Mouse (Mus musculus): ENCODE measurements around the gene Pkn3. TPM values are rescaled to one million over a fixed set of nuclear protein-coding genes. Genes with fewer than 3 reads are reported as not detected.
"Not testable (repeated sequence)": the region's sequence is repeated elsewhere in the genome, so short reads cannot be mapped to it uniquely, and the experiment has no call there.

Gene Pkn3
- polyA plus RNA-seq, 1 experiment from 2014 or later, result 13.8 TPM

DNA sequence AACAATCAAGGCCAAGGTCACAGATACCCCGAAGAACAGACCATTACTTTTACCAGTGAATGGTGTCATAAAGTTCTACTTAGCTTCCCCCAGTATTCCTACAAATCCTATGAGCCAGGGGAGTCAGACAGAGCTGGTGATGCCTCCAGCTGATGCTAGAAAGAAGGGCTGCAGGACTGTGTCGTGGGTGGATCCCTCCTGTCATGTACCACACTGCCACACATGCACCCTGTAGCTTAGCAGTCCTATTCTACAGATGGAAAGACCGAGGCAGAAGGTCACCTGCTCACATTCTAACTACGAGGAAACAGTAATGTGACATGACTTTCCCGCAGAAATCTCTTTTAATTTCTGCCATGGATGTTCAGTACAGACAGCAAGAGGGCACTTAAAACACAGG lies 45.3 kb downstream of the Pkn3 start:
- 85% methylated on average over 5 of the region's 5 CpGs for WGBS
- Histone ChIP-seq H3K27ac (no peak overlapping the region), H3K4me1 (peaks cover 29% of the 10 kb centered on the region), H3K4me3 (no peak overlapping the region), H3K27me3 (ENCODE audit: insufficient read depth, poor library complexity, severe bottlenecking) (no peaks in the 10 kb centered on the region), H3K9me3 (no peaks in the 10 kb centered on the region), H3K36me3 (0 out of 2 replicates have a peak, but pooled peaks cover 9% of the 10 kb centered on the region)
- DNase-seq (ENCODE audit: low spot score), result no peak

DNA sequence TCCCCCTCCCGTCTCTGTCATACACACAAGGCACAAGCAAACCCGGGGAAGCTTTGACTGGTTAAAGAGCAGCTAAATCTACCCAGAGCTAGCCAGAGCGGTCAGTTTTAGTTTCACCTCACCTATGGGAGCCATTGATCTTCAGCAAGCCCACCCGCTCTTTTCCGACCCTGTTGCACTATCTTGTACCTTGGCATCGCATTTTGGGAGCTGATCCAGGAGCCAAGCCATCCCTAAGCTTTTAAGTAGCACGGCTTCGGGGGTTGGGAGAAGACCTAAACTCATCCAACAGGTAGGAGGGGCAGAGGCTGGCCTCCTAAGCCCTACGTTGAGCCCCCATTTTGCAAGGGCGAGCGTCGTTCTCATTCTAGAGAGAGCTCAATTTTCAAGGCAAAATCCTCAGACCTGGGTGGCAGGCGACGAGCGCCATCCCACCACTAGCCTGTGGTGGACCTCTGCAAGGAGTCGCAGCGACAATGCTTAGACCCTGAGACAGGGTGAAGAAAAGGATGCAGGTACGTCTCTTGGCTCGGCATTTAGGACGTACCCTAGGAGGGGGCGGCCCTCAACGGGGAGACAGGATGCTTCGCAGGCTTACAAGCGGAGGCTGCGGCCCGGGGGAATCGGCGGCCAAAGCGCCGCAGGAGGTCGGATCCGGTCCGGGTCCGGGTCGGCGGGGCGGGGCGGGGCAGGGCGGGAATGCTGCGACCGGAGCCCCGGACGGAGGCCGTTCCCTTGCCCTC lies 46.4 kb downstream of the Pkn3 start:
- H3K4me1 ChIP-seq, result peaks cover 28% of the 10 kb centered on the region
- H3K27me3 ChIP-seq (ENCODE audit: insufficient read depth, poor library complexity, severe bottlenecking), result no peaks in the 10 kb centered on the region
- WGBS, result 1% methylated on average over 44 of the region's 44 CpGs
- H3K9me3 ChIP-seq, result no peaks in the 10 kb centered on the region
- DNase-seq (ENCODE audit: low spot score), result no peak
- peak overlapping the region; percentile 97 for H3K27ac ChIP-seq
- 0 out of 2 replicates have a peak, but pooled peaks cover 8% of the 10 kb centered on the region for H3K36me3 ChIP-seq
- H3K4me3 ChIP-seq, result peak overlapping the region; percentile 92

GRCm38 (mm10) chr2:30124472-30125274 lies 47.2 kb downstream of the Pkn3 start, which contains the start of gene Zer1:
Gene Zer1 (minus strand): TSS chr2:30124585.
- peaks cover 20% of the 10 kb centered on the region for H3K4me1 ChIP-seq
- H3K27ac ChIP-seq, result peak within 1 kb of the TSS; percentile 97
- 0 out of 2 replicates have a peak, but pooled peaks cover 4% of the 10 kb centered on the region for H3K36me3 ChIP-seq
- H3K9me3 ChIP-seq, result no peaks in the 10 kb centered on the region
- no peaks in the 10 kb centered on the region for H3K27me3 ChIP-seq (ENCODE audit: insufficient read depth, poor library complexity, severe bottlenecking)
- peak; percentile 98 for DNase-seq (ENCODE audit: low spot score)
- H3K4me3 ChIP-seq, result peak within 1 kb of the TSS; percentile 92
- 11% methylated on average over 31 of the region's 31 CpGs for WGBS

GRCm38 (mm10) chr2:30128789-30129188 lies 51.3 kb downstream of the Pkn3 start:
- no peaks in the 10 kb centered on the region for H3K9me3 ChIP-seq
- no peak overlapping the region for H3K4me3 ChIP-seq
- no peaks in the 10 kb centered on the region for H3K27me3 ChIP-seq (ENCODE audit: insufficient read depth, poor library complexity, severe bottlenecking)
- H3K27ac ChIP-seq, result no peak overlapping the region
- H3K4me1 ChIP-seq, result peaks cover 13% of the 10 kb centered on the region
- WGBS, result 28% methylated on average over 2 of the region's 2 CpGs
- H3K36me3 ChIP-seq, result no peaks in the 10 kb centered on the region
- no peak for DNase-seq (ENCODE audit: low spot score)

DNA sequence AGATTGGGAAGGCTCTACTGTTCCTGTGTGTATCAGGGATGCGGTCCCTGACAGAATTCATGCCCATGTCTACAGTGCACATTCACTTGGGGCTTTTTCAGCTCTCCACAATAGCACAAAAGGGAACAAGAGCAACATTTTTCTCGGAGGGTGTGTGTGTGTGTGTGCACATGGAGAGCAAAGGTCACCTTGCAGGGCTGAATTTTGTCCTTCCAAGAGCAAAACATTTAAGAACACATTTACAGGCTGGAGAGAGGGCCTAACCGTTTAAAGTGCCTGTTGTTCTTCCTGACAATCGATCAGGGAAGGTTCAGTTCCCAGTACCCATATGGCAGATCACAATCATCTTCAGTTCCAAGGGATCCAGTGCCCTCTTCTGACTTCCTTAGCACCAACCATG lies 52.7 kb downstream of the Pkn3 start:
- Histone ChIP-seq H3K27ac (no peak overlapping the region), H3K36me3 (peaks cover under 1% of the 10 kb centered on the region; the same call in 1 of the 2 replicates), H3K9me3 (no peaks in the 10 kb centered on the region), H3K4me1 (peaks cover 21% of the 10 kb centered on the region), H3K27me3 (ENCODE audit: insufficient read depth, poor library complexity, severe bottlenecking) (no peaks in the 10 kb centered on the region), H3K4me3 (no peak overlapping the region)
- 79% methylated on average over 4 of the region's 4 CpGs for WGBS
- DNase-seq (ENCODE audit: low spot score), result no peak

DNA sequence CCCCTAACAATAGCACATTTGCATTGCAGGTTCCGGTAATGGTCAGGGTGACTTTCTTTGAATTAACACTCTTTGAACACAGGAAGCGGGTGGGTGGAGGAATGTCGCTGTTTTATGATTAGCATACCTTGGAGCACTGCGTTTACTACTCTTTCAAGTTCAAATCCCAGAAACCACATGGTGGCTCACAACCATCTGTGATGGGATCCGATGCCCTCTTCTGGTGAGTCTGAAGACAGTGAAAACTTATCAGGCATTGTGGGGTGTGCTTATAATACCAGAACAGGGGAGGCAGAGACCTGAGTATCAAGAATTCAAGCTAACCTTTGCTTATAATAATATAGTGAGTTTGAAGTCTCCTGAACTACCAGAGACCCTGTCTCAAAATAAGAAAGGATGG lies 53.8 kb downstream of the Pkn3 start:
- Histone ChIP-seq H3K36me3 (peaks cover 11% of the 10 kb centered on the region), H3K4me1 (peaks cover 24% of the 10 kb centered on the region)
- not testable (repeated sequence) for H3K27ac ChIP-seq; H3K4me3 ChIP-seq; H3K9me3 ChIP-seq; DNase-seq (ENCODE audit: low spot score); H3K27me3 ChIP-seq (ENCODE audit: insufficient read depth, poor library complexity, severe bottlenecking)
- 67% methylated on average over 5 of the region's 5 CpGs for WGBS

- 23% methylated on average over 16 of the region's 16 CpGs for WGBS
Observed at GRCm38 (mm10) chr2:30132801-30133612, 55.5 kb downstream of the Pkn3 start.

GRCm38 (mm10) chr2:30133613-30134377 lies 56.3 kb downstream of the Pkn3 start, which contains the start of gene Tbc1d13:
Gene Tbc1d13 (plus strand): TSS chr2:30133746.
- Histone ChIP-seq H3K4me1 (peaks cover 24% of the 10 kb centered on the region), H3K27ac (peak within 1 kb of the TSS; percentile 92), H3K4me3 (peak within 1 kb of the TSS; percentile 88), H3K27me3 (ENCODE audit: insufficient read depth, poor library complexity, severe bottlenecking) (no peaks in the 10 kb centered on the region), H3K9me3 (no peaks in the 10 kb centered on the region), H3K36me3 (peaks cover 33% of the 10 kb centered on the region)
- DNase-seq (ENCODE audit: low spot score), result peak; percentile 99
- under 1% methylated on average over 46 of the region's 46 CpGs for WGBS

More at GRCm38 (mm10) chr2:30132801-30133612, 55.5 kb downstream of the Pkn3 start:
- peaks cover 24% of the 10 kb centered on the region for H3K4me1 ChIP-seq
- DNase-seq (ENCODE audit: low spot score), result no peak
- peak overlapping the region; percentile 92 for H3K27ac ChIP-seq
- H3K36me3 ChIP-seq, result peaks cover 28% of the 10 kb centered on the region
- H3K9me3 ChIP-seq, result no peaks in the 10 kb centered on the region
- H3K27me3 ChIP-seq (ENCODE audit: insufficient read depth, poor library complexity, severe bottlenecking), result no peaks in the 10 kb centered on the region
- peak overlapping the region; percentile 88 for H3K4me3 ChIP-seq

- H3K27ac ChIP-seq, result peak overlapping the region; percentile 92
- no peak for DNase-seq (ENCODE audit: low spot score)
Observed at GRCm38 (mm10) chr2:30134378-30134711, 56.9 kb downstream of the Pkn3 start.

GRCm38 (mm10) chr2:30134928-30135620 lies 57.6 kb downstream of the Pkn3 start:
- peak overlapping the region; percentile 88 for H3K4me3 ChIP-seq
- DNase-seq (ENCODE audit: low spot score), result no peak
- H3K4me1 ChIP-seq, result peaks cover 24% of the 10 kb centered on the region
- WGBS, result 73% methylated on average over 10 of the region's 10 CpGs
- no peaks in the 10 kb centered on the region for H3K9me3 ChIP-seq
- peak overlapping the region; percentile 92 for H3K27ac ChIP-seq
- no peaks in the 10 kb centered on the region for H3K27me3 ChIP-seq (ENCODE audit: insufficient read depth, poor library complexity, severe bottlenecking)
- H3K36me3 ChIP-seq, result peaks cover 35% of the 10 kb centered on the region

More at GRCm38 (mm10) chr2:30134378-30134711, 56.9 kb downstream of the Pkn3 start:
- Histone ChIP-seq H3K4me1 (peaks cover 24% of the 10 kb centered on the region), H3K27me3 (ENCODE audit: insufficient read depth, poor library complexity, severe bottlenecking) (no peaks in the 10 kb centered on the region), H3K36me3 (peaks cover 33% of the 10 kb centered on the region), H3K9me3 (no peaks in the 10 kb centered on the region), H3K4me3 (peak overlapping the region; percentile 88)
- WGBS, result 25% methylated on average over 6 of the region's 6 CpGs

GRCm38 (mm10) chr2:30136458-30136857 lies 59.0 kb downstream of the Pkn3 start:
- H3K4me3 ChIP-seq, result no peak overlapping the region
- WGBS, result 81% methylated on average over 10 of the region's 10 CpGs

More at GRCm38 (mm10) chr2:30136458-30136857, 59.0 kb downstream of the Pkn3 start:
- Histone ChIP-seq H3K9me3 (no peaks in the 10 kb centered on the region), H3K27me3 (ENCODE audit: insufficient read depth, poor library complexity, severe bottlenecking) (no peaks in the 10 kb centered on the region), H3K27ac (no peak overlapping the region), H3K36me3 (peaks cover 48% of the 10 kb centered on the region), H3K4me1 (peaks cover 24% of the 10 kb centered on the region)
- no peak for DNase-seq (ENCODE audit: low spot score)

Measured in heart, embryonic 10.5 days (tissue).